Mouse (Mus musculus) gastrocnemius, postnatal 4 days (tissue): Measurements from ENCODE around the gene Malsu1. TPM values are rescaled to one million over a fixed set of nuclear protein-coding genes. Genes with fewer than 3 reads are reported as not detected.

Experiments
- DNase-seq, 2 experiments: peaks; one replicate each; pipeline ENCODE4 v3.0.0; 2021 to 2022; ENCODE audit warnings: low spot score in 2 of 2, mixed read lengths in 2 of 2
- total RNA-seq, 2 experiments: library from RNA; stranded (reverse); gene quantifications; 2 replicates each; pipeline ENCODE4 v1.2.3; 2021

Gene Malsu1
- total RNA-seq, 2 experiments from 2014 or later, result 41.6 to 44.8 TPM

DNA sequence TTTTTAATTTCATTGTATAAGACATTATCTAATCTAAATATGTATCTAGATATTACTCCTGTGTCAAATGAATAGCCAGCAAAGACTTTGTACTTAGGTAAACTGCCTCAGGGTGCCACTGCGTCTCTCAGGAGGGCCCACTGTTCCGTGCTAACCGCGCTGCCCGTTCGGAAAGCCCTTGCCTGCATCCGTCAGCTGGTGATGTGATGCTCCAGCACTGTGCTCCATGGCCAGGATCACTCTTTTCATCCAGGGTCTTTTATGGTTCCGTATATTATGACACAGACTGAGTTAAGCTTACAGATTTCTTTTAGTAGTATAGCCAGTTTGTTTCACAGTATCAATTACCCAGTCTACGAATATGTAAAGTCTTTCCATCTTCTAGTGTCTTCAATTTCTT lies 58.3 kb downstream of the Malsu1 start:
- DNase-seq, result no peak

DNA sequence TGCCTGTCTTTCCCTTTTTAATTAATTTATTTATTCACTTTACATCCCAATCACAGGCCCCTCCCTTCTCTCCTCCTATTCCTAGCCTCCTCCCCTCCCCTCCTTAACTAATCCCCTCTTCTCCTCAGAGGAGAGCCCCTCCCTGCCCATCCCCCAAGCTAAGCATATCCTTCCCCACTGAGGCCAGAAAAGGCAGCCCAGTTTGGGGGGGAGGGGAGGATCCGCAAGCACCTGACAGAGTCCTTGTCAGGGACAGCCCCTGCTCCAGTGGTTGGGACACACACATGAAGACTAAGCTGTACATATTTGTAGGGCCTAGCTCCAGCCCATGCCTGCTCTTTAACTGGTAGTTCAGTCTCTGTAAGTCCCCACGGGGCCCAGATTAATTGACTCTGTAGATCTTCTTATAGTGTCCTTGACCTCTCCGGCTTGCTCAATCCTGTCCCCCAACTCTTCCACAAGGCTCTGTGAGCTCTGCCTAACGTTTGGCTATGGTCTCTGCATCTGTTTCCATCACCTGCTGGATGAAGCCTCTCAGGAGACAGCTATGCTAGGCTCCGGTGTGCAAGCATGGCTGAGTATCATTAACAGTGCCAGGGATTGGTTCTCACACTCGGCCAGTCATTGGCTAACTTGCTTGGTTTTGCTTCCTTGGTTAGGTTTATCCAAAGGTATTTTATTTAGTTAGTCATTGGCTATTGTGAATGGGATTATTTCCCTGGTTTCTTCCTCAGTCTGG lies 58.9 kb downstream of the Malsu1 start:
- no peak for DNase-seq

Other genes with a start within 250 kb of the Malsu1 start
- gene Tmem176a, start 232.9 kb upstream of the Malsu1 start, total RNA-seq, result 10 to 100 TPM; 18.9 to 30.2 TPM
- 10 to 100 TPM; 62.0 to 78.8 TPM for gene Tmem176b, start 232.3 kb upstream of the Malsu1 start, total RNA-seq
- not detected for gene Aoc1, start 200.9 kb upstream of the Malsu1 start, total RNA-seq
- not detected for gene 1600015I10Rik, start 143.9 kb upstream of the Malsu1 start, total RNA-seq
- not detected for gene Doxl2, start 98.8 kb upstream of the Malsu1 start, total RNA-seq
- not detected for gene Svs1, start 86.9 kb upstream of the Malsu1 start, total RNA-seq
- gene Gpnmb, start 37.2 kb upstream of the Malsu1 start, total RNA-seq, result 1 to 10 TPM; 1.2 to 1.3 TPM
- 10 to 100 TPM; 18.6 to 20.8 TPM for gene Igf2bp3, start 141.2 kb downstream of the Malsu1 start, total RNA-seq
- 10 to 100 TPM; 36.9 to 42.3 TPM for gene Tra2a, start 190.2 kb downstream of the Malsu1 start, total RNA-seq
- gene Ccdc126, start 245.5 kb downstream of the Malsu1 start, total RNA-seq, result 1 to 10 TPM; 2.4 to 2.9 TPM